Mouse (Mus musculus) spleen, postnatal 14 days (tissue): Measurements from ENCODE around the gene Adamts16.

Experiments
- DNase-seq, 2 experiments: peaks; one replicate each; pipeline ENCODE4 v3.0.0; 2021 to 2022; ENCODE audit warnings: low spot score in 2 of 2

Adamts16 gene

GRCm38 (mm10) chr13:70832593-70833138, 8.9 kb downstream of the Adamts16 start:
- no peak for DNase-seq

GRCm38 (mm10) chr13:70831041-70831440, 10.6 kb downstream of the Adamts16 start:
- DNase-seq, result no peak

- no peak for DNase-seq
These were observed 14.1 kb downstream of the Adamts16 start for GRCm38 (mm10) chr13:70827507-70827906.

- DNase-seq, result no peak
These were observed 16.3 kb downstream of the Adamts16 start for GRCm38 (mm10) chr13:70825265-70825664.

GRCm38 (mm10) chr13:70823757-70824156, 17.9 kb downstream of the Adamts16 start:
- no peak for DNase-seq

GRCm38 (mm10) chr13:70818982-70819381, 22.6 kb downstream of the Adamts16 start:
- no peak for DNase-seq

- DNase-seq, result no peak
These were observed 27.2 kb downstream of the Adamts16 start for GRCm38 (mm10) chr13:70814423-70814822.

GRCm38 (mm10) chr13:70805506-70805905, 36.1 kb downstream of the Adamts16 start:
- DNase-seq, result no peak

GRCm38 (mm10) chr13:70802849-70803248, 38.8 kb downstream of the Adamts16 start:
- DNase-seq, result no peak

- DNase-seq, result no peak
These were observed 42.3 kb downstream of the Adamts16 start for GRCm38 (mm10) chr13:70799322-70799721.

- DNase-seq, result no peak
These were observed 43.2 kb downstream of the Adamts16 start for GRCm38 (mm10) chr13:70798396-70798795.

- DNase-seq, result no peak
These were observed 47.5 kb downstream of the Adamts16 start for GRCm38 (mm10) chr13:70794074-70794572.

- DNase-seq, result no peak
These were observed 48.0 kb downstream of the Adamts16 start for GRCm38 (mm10) chr13:70793660-70794059.

GRCm38 (mm10) chr13:70792950-70793349, 48.7 kb downstream of the Adamts16 start:
- DNase-seq, result no peak

- no peak for DNase-seq
These were observed 51.8 kb downstream of the Adamts16 start for GRCm38 (mm10) chr13:70789806-70790205.

GRCm38 (mm10) chr13:70789022-70789421, 52.6 kb downstream of the Adamts16 start:
- no peak for DNase-seq

- no peak for DNase-seq
These were observed 56.5 kb downstream of the Adamts16 start for GRCm38 (mm10) chr13:70785078-70785477.

- no peak for DNase-seq
These were observed 57.5 kb downstream of the Adamts16 start for GRCm38 (mm10) chr13:70784126-70784525.

- DNase-seq, result no peak
These were observed 61.8 kb downstream of the Adamts16 start for GRCm38 (mm10) chr13:70779781-70780180.

- DNase-seq, result no peak
These were observed 62.6 kb downstream of the Adamts16 start for GRCm38 (mm10) chr13:70778872-70779554.

- DNase-seq, result no peak
These were observed 70.5 kb downstream of the Adamts16 start for GRCm38 (mm10) chr13:70771100-70771499.

- DNase-seq, result no peak
These were observed 72.5 kb downstream of the Adamts16 start for GRCm38 (mm10) chr13:70769156-70769555.

GRCm38 (mm10) chr13:70767462-70767861, 74.1 kb downstream of the Adamts16 start:
- no peak for DNase-seq
